Mouse (Mus musculus) thymus, adult 2 months (tissue): ENCODE results near the gene Rho. TPM values are rescaled to one million over a fixed set of nuclear protein-coding genes. Genes with fewer than 3 reads are reported as not detected.
A peak's percentile ranks its signal among the peaks of the same experiment; 100 is the strongest.

Experiments used
- DNase-seq: peaks from one replicate; pipeline ENCODE4 v3.0.0; 2021
- H3K27ac ChIP-seq: fragments of 200-500 bp; 2 replicates; pipeline ENCODE4 v1.5.1; 2012; ENCODE audit warnings: low read length, control low read depth; ENCODE audit not compliant: control insufficient read depth, insufficient read depth
- H3K27me3 ChIP-seq: fragments of 200-500 bp; 2 replicates; pipeline ENCODE4 v1.6.1; 2012; ENCODE audit warnings: mild to moderate bottlenecking, low read length, moderate library complexity, mixed read lengths; ENCODE audit not compliant: control insufficient read depth, insufficient read depth
- H3K36me3 ChIP-seq: fragments of 200-500 bp; 2 replicates; pipeline ENCODE4 v1.6.1; 2012; ENCODE audit warnings: mild to moderate bottlenecking, low read length, moderate library complexity; ENCODE audit not compliant: control insufficient read depth, insufficient read depth
- H3K4me1 ChIP-seq: fragments of 200-500 bp; replicated peaks from 2 replicates; pipeline ENCODE4 v1.6.1; 2012; ENCODE audit warnings: low read length; ENCODE audit not compliant: control insufficient read depth, insufficient read depth
- H3K4me3 ChIP-seq: fragments of 200-500 bp; 2 replicates; pipeline ENCODE4 v1.5.1; 2012; ENCODE audit warnings: mild to moderate bottlenecking, low read length, control low read depth, moderate library complexity; ENCODE audit not compliant: control insufficient read depth, insufficient read depth
- CTCF ChIP-seq: fragments of 200-500 bp; IDR thresholded peaks from 2 replicates; pipeline ENCODE4 v1.5.1; 2012; ENCODE audit warnings: mild to moderate bottlenecking, control low read depth, low read length, moderate library complexity, borderline replicate concordance; ENCODE audit not compliant: control insufficient read depth, poor library complexity, insufficient read depth; ENCODE audit errors: extremely low read depth
- POLR2A ChIP-seq: fragments of 200-500 bp; IDR thresholded peaks from 2 replicates; pipeline ENCODE4 v1.6.1; 2012; ENCODE audit warnings: mild to moderate bottlenecking, low read length, control low read depth, moderate library complexity; ENCODE audit not compliant: control insufficient read depth, poor library complexity, insufficient read depth; ENCODE audit errors: extremely low read depth
- WGBS: fragments of 180-500 bp; shearing (Covaris S2); methylation state at CpG from one replicate; pipeline ENCODE4 v1.1.7; 2018; 5-methylcytosine and 5-hydroxymethylcytosine counted together
- polyA plus RNA-seq: library from polyadenylated mRNA; depleted of rRNA; stranded (reverse); fragments of >200 nt; gene quantifications from 2 replicates; pipeline ENCODE4 v1.2.3, GENCODE M21; 2012

Gene Rho
- polyA plus RNA-seq, 1 experiment, result 1.3 TPM

GRCm38 (mm10) chr6:115967291-115967880 is 35.8 kb downstream of the Rho start:
- 96% methylated on average over 15 of the region's 15 CpGs for WGBS
- TF ChIP-seq POLR2A (no peak), CTCF (no peak)
- Histone ChIP-seq H3K4me3 (no peak overlapping the region), H3K27me3 (no peaks in the 10 kb centered on the region), H3K36me3 (peaks cover 49% of the 10 kb centered on the region), H3K27ac (no peak overlapping the region), H3K4me1 (peaks cover 32% of the 10 kb centered on the region)
- no peak for DNase-seq

- peaks cover 42% of the 10 kb centered on the region for H3K36me3 ChIP-seq
- 98% methylated on average over 5 of the region's 5 CpGs for WGBS
Observed at GRCm38 (mm10) chr6:115968086-115968485, 36.5 kb downstream of the Rho start.

GRCm38 (mm10) chr6:115968700-115969099 is 37.2 kb downstream of the Rho start:
- WGBS, result 78% methylated on average over 6 of the region's 6 CpGs
- H3K27me3 ChIP-seq, result no peaks in the 10 kb centered on the region
- no peak for TF ChIP-seq POLR2A
- H3K4me1 ChIP-seq, result peaks cover 46% of the 10 kb centered on the region
- H3K27ac ChIP-seq, result no peak overlapping the region
- no peak for DNase-seq
- H3K4me3 ChIP-seq, result no peak overlapping the region
- H3K36me3 ChIP-seq, result peaks cover 36% of the 10 kb centered on the region

More at GRCm38 (mm10) chr6:115968086-115968485, 36.5 kb downstream of the Rho start:
- TF ChIP-seq POLR2A (no peak), CTCF (no peak)
- DNase-seq, result no peak
- H3K4me1 ChIP-seq, result peaks cover 39% of the 10 kb centered on the region
- no peaks in the 10 kb centered on the region for H3K27me3 ChIP-seq
- H3K27ac ChIP-seq, result no peak overlapping the region
- H3K4me3 ChIP-seq, result no peak overlapping the region

GRCm38 (mm10) chr6:115969103-115969502 is 37.6 kb downstream of the Rho start:
- 74% methylated on average over 9 of the region's 9 CpGs for WGBS
- H3K4me3 ChIP-seq, result no peak overlapping the region

GRCm38 (mm10) chr6:115969952-115970351 is 38.4 kb downstream of the Rho start:
- 40% methylated on average over 5 of the region's 6 CpGs for WGBS
- no peaks in the 10 kb centered on the region for H3K27me3 ChIP-seq
- H3K4me1 ChIP-seq, result peaks cover 53% of the 10 kb centered on the region
- no peak overlapping the region for H3K4me3 ChIP-seq
- H3K27ac ChIP-seq, result peak overlapping the region; percentile 93
- no peak for TF ChIP-seq CTCF
- TF ChIP-seq POLR2A, result no peak
- peaks cover 32% of the 10 kb centered on the region for H3K36me3 ChIP-seq
- peak; percentile 49 for DNase-seq

More at GRCm38 (mm10) chr6:115969103-115969502, 37.6 kb downstream of the Rho start:
- Histone ChIP-seq H3K27me3 (no peaks in the 10 kb centered on the region), H3K4me1 (peaks cover 50% of the 10 kb centered on the region), H3K36me3 (peaks cover 32% of the 10 kb centered on the region), H3K27ac (no peak overlapping the region)
- TF ChIP-seq CTCF (no peak), POLR2A (no peak)
- no peak for DNase-seq

GRCm38 (mm10) chr6:115971273-115972060 is 39.9 kb downstream of the Rho start:
- Histone ChIP-seq H3K4me1 (peaks cover 53% of the 10 kb centered on the region), H3K27ac (peak overlapping the region; percentile 93), H3K27me3 (no peaks in the 10 kb centered on the region), H3K36me3 (peaks cover 37% of the 10 kb centered on the region), H3K4me3 (0 out of 2 replicates have a peak overlapping the region, but pooled peaks have one; percentile 3)
- DNase-seq, result peak; percentile 72
- TF ChIP-seq CTCF, result no peak
- peak; percentile 52; the same call in 1 of the 2 replicates for TF ChIP-seq POLR2A
- WGBS, result 70% methylated on average over 13 of the region's 13 CpGs
